Mouse (Mus musculus) kidney, embryonic 16.5 days (tissue): ENCODE measurements at regions not wholly inside any gene's neighbourhood (a gene's known extent, or its start where the extent isn't known, plus 50 kb on each side); places are given as distances from the start of the nearest gene placed in this dataset.

Experiments used
- ATAC-seq: fragments of 200-750 bp; cut with Nextera tagmentation; 2 replicates; pipeline ENCODE4 v1.8.0; 2017; ENCODE audit warnings: moderate TSS enrichment; ENCODE audit not compliant: low FRiP score, low TSS enrichment
- H3K27ac ChIP-seq: fragments of 300-500 bp; sonication (generic); 2 replicates; pipeline ENCODE4 v1.5.1; 2014; ENCODE audit warnings: low read length
- H3K27me3 ChIP-seq: fragments of 300-500 bp; sonication (generic); 2 replicates; pipeline ENCODE4 v1.6.1; 2014; ENCODE audit warnings: low read length, control low read depth, mixed read lengths; ENCODE audit not compliant: insufficient read depth
- H3K36me3 ChIP-seq: fragments of 300-500 bp; sonication (generic); 2 replicates; pipeline ENCODE4 v1.6.1; 2014; ENCODE audit warnings: low read length, control low read depth, mixed read lengths; ENCODE audit not compliant: insufficient read depth
- H3K4me1 ChIP-seq: fragments of 300-500 bp; sonication (generic); 2 replicates; pipeline ENCODE4 v1.6.1; 2014; ENCODE audit warnings: low read length, control low read depth, mixed read lengths; ENCODE audit not compliant: insufficient read depth
- H3K4me2 ChIP-seq: fragments of 300-500 bp; sonication (generic); replicated peaks from 2 replicates; pipeline ENCODE4 v1.6.1; 2014; ENCODE audit warnings: low read depth, low read length
- H3K4me3 ChIP-seq: fragments of 300-500 bp; sonication (generic); 2 replicates; pipeline ENCODE4 v1.5.1; 2014; ENCODE audit warnings: mild to moderate bottlenecking, low read length
- H3K9ac ChIP-seq: fragments of 300-500 bp; sonication (generic); replicated peaks from 2 replicates; pipeline ENCODE4 v1.6.1; 2014; ENCODE audit warnings: low read length
- H3K9me3 ChIP-seq: fragments of 300-500 bp; sonication (generic); 2 replicates; pipeline ENCODE4 v1.6.1; 2016; ENCODE audit warnings: low read length, control low read depth
- WGBS: fragments of 180-500 bp; shearing (Covaris S2); extraction: QIAGEN DNeasy Blood & Tissue Kit; methylation state at CpG from one replicate; pipeline ENCODE4 v1.1.7; 2014; 5-methylcytosine and 5-hydroxymethylcytosine counted together

GRCm38 (mm10) chr3:69953674-69954329 lies 53.6 kb upstream of the Otol1 start:
- H3K4me3 ChIP-seq, result no peak overlapping the region
- no peak overlapping the region for H3K27ac ChIP-seq
- H3K4me1 ChIP-seq, result no peaks in the 10 kb centered on the region
- no peak for ATAC-seq
- H3K9me3 ChIP-seq, result no peaks in the 10 kb centered on the region
- no peak overlapping the region for H3K9ac ChIP-seq
- H3K4me2 ChIP-seq, result no peak overlapping the region
- H3K36me3 ChIP-seq, result no peaks in the 10 kb centered on the region
- no peaks in the 10 kb centered on the region for H3K27me3 ChIP-seq
- WGBS, result 83% methylated on average over 6 of the region's 6 CpGs

DNA sequence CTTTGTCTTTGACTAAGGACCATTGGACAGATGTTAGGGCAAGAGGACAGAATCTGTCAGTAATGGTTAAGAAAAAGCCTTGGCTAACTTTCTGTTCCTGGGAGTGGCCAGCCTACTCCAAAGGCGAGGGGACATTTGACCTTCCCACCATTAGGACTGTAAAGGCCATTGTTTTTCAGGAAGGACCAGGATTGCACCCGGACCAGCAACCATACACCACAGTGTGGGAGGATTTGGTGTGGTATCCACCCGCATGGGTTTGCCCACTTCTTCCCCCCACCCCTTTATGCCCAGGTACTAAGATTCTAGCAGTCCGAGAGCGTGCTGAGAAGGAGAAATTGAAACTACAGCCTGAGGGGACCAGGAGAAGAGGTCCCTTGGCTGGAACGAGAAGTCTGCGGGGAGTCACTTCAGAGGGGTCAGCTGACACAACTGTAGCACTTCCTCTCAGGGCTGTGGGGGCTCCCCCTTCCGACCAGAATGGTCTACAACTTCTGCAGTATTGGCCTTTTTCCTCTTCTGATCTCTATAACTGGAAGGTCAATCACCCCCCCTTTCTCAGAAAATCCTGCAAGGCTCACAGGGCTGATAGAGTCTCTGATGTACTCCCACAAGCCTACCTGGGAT lies 63.2 kb upstream of the Sptssb start:
- H3K4me3 ChIP-seq, result no peak overlapping the region
- H3K4me2 ChIP-seq, result no peak overlapping the region
- H3K9ac ChIP-seq, result no peak overlapping the region
- ATAC-seq, result peak; percentile 57; the same call in 1 of the 2 replicates
- H3K4me1 ChIP-seq, result 0 out of 2 replicates have a peak, but pooled peaks cover 3% of the 10 kb centered on the region
- H3K36me3 ChIP-seq, result no peaks in the 10 kb centered on the region
- H3K27me3 ChIP-seq, result no peaks in the 10 kb centered on the region
- no peak overlapping the region for H3K27ac ChIP-seq
- H3K9me3 ChIP-seq, result no peaks in the 10 kb centered on the region
- WGBS, result 48% methylated on average over 8 of the region's 8 CpGs

DNA sequence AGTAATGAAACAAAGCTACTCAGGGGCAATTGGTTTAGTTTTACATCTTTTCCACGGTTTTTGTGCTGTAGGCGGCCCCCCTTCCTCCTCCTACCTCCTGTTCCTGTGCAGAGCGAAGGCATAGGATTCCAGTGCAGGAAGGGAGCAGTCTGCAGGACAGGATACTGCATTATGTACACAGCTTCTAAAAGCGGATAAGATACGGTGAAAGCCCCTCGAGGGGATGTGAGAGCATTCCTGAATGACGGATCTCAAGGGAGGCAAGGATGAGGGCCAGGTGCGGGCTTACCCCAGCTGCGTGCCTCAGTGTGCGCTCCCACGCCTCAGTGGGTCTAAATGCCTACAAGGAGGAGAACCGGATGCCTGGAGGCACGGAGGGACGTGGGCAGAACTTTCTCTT lies 53.1 kb upstream of the Sptssb start:
- Histone ChIP-seq H3K27ac (no peak overlapping the region), H3K9ac (no peak overlapping the region), H3K4me1 (peaks cover 7% of the 10 kb centered on the region; the same call in 1 of the 2 replicates), H3K4me2 (peak overlapping the region; percentile 42), H3K9me3 (no peaks in the 10 kb centered on the region), H3K27me3 (no peaks in the 10 kb centered on the region), H3K4me3 (peak overlapping the region; percentile 13), H3K36me3 (no peaks in the 10 kb centered on the region)
- 6% methylated on average over 14 of the region's 14 CpGs for WGBS
- peak; percentile 84; the same call in 1 of the 2 replicates for ATAC-seq

DNA sequence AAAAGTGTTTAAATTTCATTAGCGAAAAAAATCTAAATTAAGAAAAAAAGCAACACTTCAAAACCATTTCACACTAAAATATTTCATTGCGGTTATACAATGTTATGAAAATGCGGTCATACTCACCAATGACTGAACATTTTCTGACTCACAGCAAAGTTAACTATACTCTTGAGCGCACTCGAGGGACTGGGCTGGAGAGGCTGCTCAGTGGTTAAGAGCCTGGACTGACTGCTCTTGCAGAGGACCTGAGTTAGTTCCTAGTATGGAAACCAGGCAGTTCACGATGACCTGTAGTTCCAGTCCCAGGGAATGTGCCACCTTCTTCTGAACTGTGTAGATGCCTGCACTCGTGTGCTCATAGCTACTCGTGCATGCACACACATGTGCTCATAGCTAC lies 50.3 kb upstream of the Sptssb start:
- Histone ChIP-seq H3K4me2 (no peak overlapping the region), H3K36me3 (no peaks in the 10 kb centered on the region), H3K9ac (no peak overlapping the region), H3K27me3 (no peaks in the 10 kb centered on the region), H3K4me3 (no peak overlapping the region), H3K9me3 (no peaks in the 10 kb centered on the region), H3K4me1 (peaks cover 7% of the 10 kb centered on the region; the same call in 1 of the 2 replicates), H3K27ac (no peak overlapping the region)
- no peak for ATAC-seq
- WGBS, result 88% methylated on average over 8 of the region's 8 CpGs
